Mouse (Mus musculus): ENCODE results near the gene Bpifb2. TPM values are rescaled to one million over a fixed set of nuclear protein-coding genes. Genes with fewer than 3 reads are reported as not detected.

The Bpifb2 gene
- polyA plus RNA-seq, 1 experiment from 2014 or later: not detected

- Histone ChIP-seq H3K4me3 (replicated peaks) (no peak within 1 kb of the TSS), H3K4me2 (replicated peaks) (no peak within 1 kb of the TSS), H3K27me3 (replicated peaks) (no peaks in the 10 kb centered on the region), H3K36me3 (no peaks in the 10 kb centered on the region), H3K9ac (no peak within 1 kb of the TSS), H3K27ac (no peak within 1 kb of the TSS), H3K9me3 (no peaks in the 10 kb centered on the region), H3K4me1 (replicated peaks) (no peaks in the 10 kb centered on the region)
- no peak for ATAC-seq
- 81% methylated on average over 5 of the region's 5 CpGs for WGBS
These were observed 63.0 kb downstream of the Bpifb2 start, which contains the start of gene Bpifb4 for GRCm38 (mm10) chr2:153937843-153938242. Gene Bpifb4, plus strand, starts transcription at chr2:153938212.

DNA sequence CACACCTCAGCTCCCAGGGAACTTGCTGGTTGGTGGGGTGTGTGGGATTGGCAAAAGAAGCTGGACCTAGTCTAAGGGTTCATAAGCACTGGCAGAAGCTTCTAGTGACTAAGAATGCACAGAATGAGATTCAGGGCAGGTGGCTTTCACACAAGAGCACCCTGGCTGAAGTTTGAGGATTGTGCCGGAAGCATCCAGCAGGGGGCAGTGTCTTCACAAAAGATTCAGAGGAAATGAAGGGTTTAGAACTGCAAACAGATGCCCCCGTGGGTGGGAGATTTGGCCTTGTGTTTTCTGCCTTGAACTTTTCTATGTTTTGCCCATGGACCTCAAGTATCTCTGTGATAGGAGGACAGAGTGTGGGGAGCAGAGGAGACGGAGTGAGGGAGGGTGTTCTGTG is 68.7 kb downstream of the Bpifb2 start:
- WGBS: 36% methylated on average over 3 of the region's 3 CpGs
- ATAC-seq: no peak
- H3K4me2 ChIP-seq (replicated peaks): no peak overlapping the region
- H3K9ac ChIP-seq: no peak overlapping the region
- no peaks in the 10 kb centered on the region for H3K9me3 ChIP-seq
- H3K4me3 ChIP-seq (replicated peaks): no peak overlapping the region
- H3K36me3 ChIP-seq: no peaks in the 10 kb centered on the region
- no peaks in the 10 kb centered on the region for H3K4me1 ChIP-seq (replicated peaks)
- H3K27ac ChIP-seq: no peak overlapping the region
- H3K27me3 ChIP-seq (replicated peaks): no peaks in the 10 kb centered on the region

GRCm38 (mm10) chr2:153944567-153944966 is 69.7 kb downstream of the Bpifb2 start:
- 83% methylated on average over 8 of the region's 8 CpGs for WGBS
- H3K9me3 ChIP-seq: no peaks in the 10 kb centered on the region
- H3K4me2 ChIP-seq (replicated peaks): no peak overlapping the region
- H3K27ac ChIP-seq: no peak overlapping the region
- no peak overlapping the region for H3K4me3 ChIP-seq (replicated peaks)
- H3K27me3 ChIP-seq (replicated peaks): no peaks in the 10 kb centered on the region
- no peak for ATAC-seq
- H3K4me1 ChIP-seq (replicated peaks): no peaks in the 10 kb centered on the region
- H3K9ac ChIP-seq: no peak overlapping the region
- no peaks in the 10 kb centered on the region for H3K36me3 ChIP-seq

Other genes starting within 250 kb of the Bpifb2 start
- gene Commd7, start 242.3 kb upstream of the Bpifb2 start, polyA plus RNA-seq (2015; fragmentation: Nextera tagmentation; extraction: Ambion mirVana): 81.2 and 82.1 TPM in 2 replicates
- 8.1 and 8.6 TPM in 2 replicates for gene Dnmt3b, start 225.6 kb upstream of the Bpifb2 start, polyA plus RNA-seq (2015; fragmentation: Nextera tagmentation; extraction: Ambion mirVana)
- 0.09 TPM in 1 of 2 replicates, not detected in the other for gene Dnmt3c, start 178.4 kb upstream of the Bpifb2 start, polyA plus RNA-seq (2015; fragmentation: Nextera tagmentation; extraction: Ambion mirVana)
- gene Mapre1, start 133.8 kb upstream of the Bpifb2 start, polyA plus RNA-seq (2015; fragmentation: Nextera tagmentation; extraction: Ambion mirVana): 216 and 268 TPM in 2 replicates
- 0.03 TPM in 1 of 2 replicates, not detected in the other for gene Efcab8, start 95.1 kb upstream of the Bpifb2 start, polyA plus RNA-seq (2015; fragmentation: Nextera tagmentation; extraction: Ambion mirVana)
- not detected in 2 replicates for gene Sun5, start 4.0 kb upstream of the Bpifb2 start, polyA plus RNA-seq (2015; fragmentation: Nextera tagmentation; extraction: Ambion mirVana)
- gene Bpifb6, start 25.3 kb downstream of the Bpifb2 start, polyA plus RNA-seq (2015; fragmentation: Nextera tagmentation; extraction: Ambion mirVana): not detected in 2 replicates
- gene Bpifb3, start 43.2 kb downstream of the Bpifb2 start, polyA plus RNA-seq (2015; fragmentation: Nextera tagmentation; extraction: Ambion mirVana): not detected in 2 replicates
- not detected in 2 replicates for gene Bpifb4, start 63.2 kb downstream of the Bpifb2 start, polyA plus RNA-seq (2015; fragmentation: Nextera tagmentation; extraction: Ambion mirVana)
- not detected in 2 replicates for gene Bpifa6, start 99.9 kb downstream of the Bpifb2 start, polyA plus RNA-seq (2015; fragmentation: Nextera tagmentation; extraction: Ambion mirVana)
- gene Bpifa2, start 133.2 kb downstream of the Bpifb2 start, polyA plus RNA-seq (2015; fragmentation: Nextera tagmentation; extraction: Ambion mirVana): not detected in 2 replicates